Mouse (Mus musculus): ENCODE results near the gene Casd1.
"Not testable (repeated sequence)": the region's sequence is repeated elsewhere in the genome, so short reads cannot be mapped to it uniquely, and the experiment has no call there.

Gene Casd1

GRCm38 (mm10) chr6:4611853-4612252 is 11.2 kb downstream of the Casd1 start:
- no peak for DNase-seq (ENCODE audit: extremely low read depth, low read depth, low spot score)

DNA sequence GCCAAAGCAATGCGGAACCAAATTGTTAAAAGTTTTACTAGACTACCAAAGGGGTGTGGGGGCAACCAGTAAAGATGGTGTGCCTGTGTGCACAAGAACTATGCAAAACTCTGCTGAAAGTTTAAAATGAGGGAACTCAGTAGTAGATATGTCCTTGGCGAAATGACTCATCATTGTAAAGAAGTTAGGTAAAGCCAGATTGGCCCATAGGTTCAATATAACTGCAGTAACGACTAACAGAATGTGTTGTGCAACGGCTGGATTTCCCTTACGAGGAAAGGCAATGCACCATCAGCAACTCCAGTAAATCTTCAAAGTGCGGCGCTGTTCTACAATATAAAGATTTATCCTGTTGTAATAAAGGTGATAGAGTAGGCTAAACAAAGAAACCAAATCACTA is 11.8 kb downstream of the Casd1 start:
- DNase-seq (ENCODE audit: extremely low read depth, low read depth, low spot score), result no peak

GRCm38 (mm10) chr6:4617911-4618310 is 17.3 kb downstream of the Casd1 start:
- DNase-seq (ENCODE audit: extremely low read depth, low read depth, low spot score), result no peak

GRCm38 (mm10) chr6:4631464-4631863 is 30.8 kb downstream of the Casd1 start:
- no peak for DNase-seq (ENCODE audit: extremely low read depth, low read depth, low spot score)

DNA sequence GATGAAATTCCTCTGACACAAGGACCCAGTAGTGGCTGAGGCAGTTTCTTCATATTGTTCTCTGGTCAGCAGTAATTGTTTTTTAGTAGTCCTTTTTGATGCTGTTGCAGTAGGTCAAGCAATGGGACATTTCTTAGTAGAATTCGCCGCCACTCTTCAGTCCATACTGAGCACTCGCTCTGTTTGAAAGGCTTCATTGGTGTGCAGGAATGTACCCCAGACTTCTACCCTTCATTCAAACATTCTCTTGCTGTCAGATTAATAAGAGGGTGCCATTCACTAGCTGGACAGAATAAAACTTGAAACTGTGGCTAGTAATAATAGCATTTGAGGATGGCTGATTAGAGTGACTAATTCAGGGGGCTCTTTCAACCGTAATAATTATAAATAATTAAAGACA is 32.5 kb downstream of the Casd1 start:
- no peak for DNase-seq (ENCODE audit: extremely low read depth, low read depth, low spot score)

DNA sequence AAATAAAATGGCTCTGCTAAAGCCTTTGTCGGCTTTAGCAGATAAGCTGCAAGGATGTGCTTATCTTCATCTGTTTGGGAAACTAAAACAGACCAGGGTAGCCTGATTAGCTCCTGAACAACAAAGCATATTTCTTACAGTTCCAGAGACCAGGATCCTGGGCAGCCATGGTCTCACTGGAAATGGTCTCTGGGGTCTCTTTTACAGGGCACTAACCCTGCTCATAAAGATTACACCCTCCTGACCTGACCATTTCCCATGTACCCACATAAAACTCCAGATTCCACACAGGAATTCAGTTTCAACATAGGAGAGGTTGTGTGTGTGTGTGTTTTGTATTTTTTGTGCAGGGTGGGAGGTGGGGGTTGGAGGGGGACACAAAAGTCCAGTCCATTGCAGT is 34.2 kb downstream of the Casd1 start:
- no peak for DNase-seq (ENCODE audit: extremely low read depth, low read depth, low spot score)

DNA sequence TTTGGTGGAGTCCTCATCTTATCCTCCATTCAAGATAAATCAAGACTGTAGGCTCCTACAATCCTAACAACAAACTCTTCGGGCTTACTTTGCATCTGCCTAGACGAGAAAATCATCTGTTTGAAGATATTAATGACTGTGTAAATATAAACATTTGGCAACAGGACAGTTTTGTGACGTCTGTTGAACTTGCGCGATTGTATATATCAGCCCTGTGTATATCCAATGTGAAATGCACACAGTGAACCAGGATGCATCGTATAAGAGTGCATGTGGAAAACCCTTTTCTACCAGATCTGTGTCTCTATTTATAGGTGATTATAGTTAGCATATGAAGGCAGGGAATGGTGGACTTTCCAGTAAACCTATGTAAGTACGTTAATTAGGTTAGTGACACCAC is 41.4 kb downstream of the Casd1 start:
- DNase-seq (ENCODE audit: extremely low read depth, low read depth, low spot score), result no peak

GRCm38 (mm10) chr6:4647351-4647750 is 46.7 kb downstream of the Casd1 start:
- DNase-seq (ENCODE audit: extremely low read depth, low read depth, low spot score), result no peak

DNA sequence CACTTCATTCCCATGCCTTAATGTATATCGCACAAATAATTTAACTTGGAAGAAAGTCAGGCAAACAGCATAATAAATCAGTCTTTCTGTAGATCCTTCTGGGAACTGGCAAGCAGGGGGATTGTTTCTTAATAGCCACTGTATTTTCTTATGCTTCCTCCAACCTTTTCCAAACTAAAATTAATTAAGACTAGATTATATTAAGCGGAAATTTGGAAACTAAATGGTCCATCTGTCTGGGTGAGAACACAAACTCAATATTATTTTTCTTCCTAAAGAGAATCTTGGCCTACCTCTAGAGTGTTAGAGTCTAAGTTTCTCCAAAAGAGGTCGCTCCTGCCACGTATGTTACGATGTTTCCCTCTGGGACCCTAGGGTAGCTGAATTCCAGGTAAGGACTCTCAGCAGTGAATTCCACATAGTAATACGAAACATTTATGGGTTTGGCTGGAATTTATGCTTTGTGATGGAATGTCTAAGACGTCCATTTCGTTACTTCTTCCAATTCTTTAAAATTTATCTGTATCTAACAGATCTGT is 52.0 kb downstream of the Casd1 start:
- no peak for DNase-seq (ENCODE audit: extremely low read depth, low read depth, low spot score)

GRCm38 (mm10) chr6:4653741-4654140 is 53.1 kb downstream of the Casd1 start:
- DNase-seq (ENCODE audit: extremely low read depth, low read depth, low spot score), result not testable (repeated sequence)

GRCm38 (mm10) chr6:4655466-4655865 is 54.8 kb downstream of the Casd1 start:
- DNase-seq (ENCODE audit: extremely low read depth, low read depth, low spot score), result no peak

DNA sequence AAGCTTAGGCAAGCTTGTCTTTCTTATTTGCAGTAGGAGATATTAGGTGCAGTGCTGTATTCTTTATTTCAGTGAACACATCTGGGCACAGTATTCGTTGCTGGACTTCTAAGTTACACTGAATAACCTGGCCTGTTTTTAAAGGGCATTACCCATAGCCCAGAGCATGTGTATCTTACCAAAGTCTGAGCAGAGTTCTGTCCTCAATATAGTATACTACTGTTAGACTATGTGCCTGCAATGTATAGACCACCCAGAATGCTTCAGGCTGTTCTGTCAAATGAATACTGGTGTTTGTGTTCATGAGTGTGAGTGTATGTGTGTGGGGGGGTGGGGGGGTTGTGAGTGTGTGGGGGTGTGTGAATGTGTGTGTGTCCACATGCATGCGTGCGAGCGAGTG is 55.3 kb downstream of the Casd1 start:
- DNase-seq (ENCODE audit: extremely low read depth, low read depth, low spot score), result no peak

GRCm38 (mm10) chr6:4658861-4659260 is 58.2 kb downstream of the Casd1 start:
- no peak for DNase-seq (ENCODE audit: extremely low read depth, low read depth, low spot score)

GRCm38 (mm10) chr6:4663516-4663915 is 62.9 kb downstream of the Casd1 start:
- no peak for DNase-seq (ENCODE audit: extremely low read depth, low read depth, low spot score)

- no peak for DNase-seq (ENCODE audit: extremely low read depth, low read depth, low spot score)
These were observed 63.7 kb downstream of the Casd1 start for GRCm38 (mm10) chr6:4664313-4664712.

GRCm38 (mm10) chr6:4665154-4665553 is 64.5 kb downstream of the Casd1 start:
- DNase-seq (ENCODE audit: extremely low read depth, low read depth, low spot score), result no peak

GRCm38 (mm10) chr6:4677356-4677761 is 76.7 kb downstream of the Casd1 start:
- no peak for DNase-seq (ENCODE audit: extremely low read depth, low read depth, low spot score)

DNA sequence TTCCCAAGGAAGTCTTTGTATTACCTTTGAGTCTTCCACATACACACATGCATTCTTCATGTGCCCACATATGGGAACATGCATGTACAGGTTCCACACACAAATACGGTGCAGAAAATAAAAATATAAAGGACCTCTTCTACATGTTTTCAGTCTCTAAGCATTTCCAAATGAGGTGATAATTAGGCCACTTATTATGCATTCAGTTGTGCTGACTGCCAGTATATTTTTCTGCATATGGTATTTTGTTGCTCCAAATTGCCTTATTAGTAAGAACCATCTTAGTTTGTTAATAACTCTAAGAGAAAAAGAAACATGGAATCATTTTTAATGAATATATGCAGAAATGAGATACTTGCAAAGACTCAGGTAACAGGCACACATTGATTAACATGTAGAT is 79.3 kb downstream of the Casd1 start:
- DNase-seq (ENCODE audit: extremely low read depth, low read depth, low spot score), result no peak

GRCm38 (mm10) chr6:4680576-4680975 is 79.9 kb downstream of the Casd1 start:
- DNase-seq (ENCODE audit: extremely low read depth, low read depth, low spot score), result no peak

DNA sequence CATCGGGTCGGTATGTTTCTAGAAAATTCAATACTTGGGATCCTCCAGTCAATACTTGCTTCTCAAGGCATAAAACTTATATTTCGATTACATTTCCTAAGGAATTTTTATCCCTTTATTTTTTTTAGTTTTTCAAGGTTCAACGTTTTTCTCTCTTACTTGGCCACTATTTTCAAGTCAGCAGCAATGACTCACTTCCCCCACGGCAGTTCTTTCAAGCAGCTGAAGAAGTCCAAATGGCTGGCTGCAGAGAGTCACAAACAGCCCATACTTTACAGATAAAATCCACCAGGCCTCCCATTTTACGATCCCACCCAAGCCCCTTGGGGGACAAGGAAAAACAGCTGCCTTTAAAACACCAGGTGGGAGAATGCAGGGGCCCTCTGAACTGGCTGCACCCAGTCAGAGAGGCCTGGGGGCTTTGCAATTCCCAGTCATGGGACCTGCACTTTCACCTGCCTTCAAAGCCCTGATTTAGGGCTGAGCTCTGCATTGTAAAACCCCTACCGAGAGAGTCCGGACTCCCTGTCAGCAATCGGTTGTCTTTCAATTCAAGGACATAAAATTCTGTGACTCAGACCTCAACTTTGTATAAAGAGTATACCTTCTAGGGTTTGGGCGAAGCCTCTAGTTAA is 84.2 kb downstream of the Casd1 start:
- no peak for DNase-seq (ENCODE audit: extremely low read depth, low read depth, low spot score)

DNA sequence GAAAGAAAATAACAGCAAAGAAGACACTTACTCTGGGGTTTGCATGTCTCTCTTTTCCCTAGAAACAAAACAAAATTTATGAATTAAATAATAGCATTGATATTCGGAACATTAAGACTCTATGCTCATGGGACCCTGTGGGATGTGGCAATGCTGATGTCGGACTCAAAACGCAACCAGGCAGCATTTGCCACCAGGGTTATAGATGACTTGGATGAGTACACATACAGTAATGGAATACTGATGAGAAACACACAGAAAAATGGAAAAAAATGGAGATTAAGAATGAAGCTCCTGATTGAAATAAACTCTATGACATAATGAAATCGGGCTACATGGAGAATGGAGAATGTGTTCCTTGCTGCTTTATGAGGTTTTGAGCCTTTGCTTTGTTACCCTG is 89.8 kb downstream of the Casd1 start:
- no peak for DNase-seq (ENCODE audit: extremely low read depth, low read depth, low spot score)
